Mouse (Mus musculus) inflammation-experienced regulatory T-cells, adult 16 weeks (primary cell): ENCODE measurements around the gene Gm3591. TPM values are rescaled to one million over a fixed set of nuclear protein-coding genes. Genes with fewer than 3 reads are reported as not detected.

Experiments
- polyA plus RNA-seq: library from polyadenylated mRNA; unstranded; fragments of 100-300 nt; shearing (Covaris generic); gene quantifications from one replicate; pipeline ENCODE4 v1.2.1, GENCODE M21; 2017

Gm3591 gene
- 3.2 TPM for polyA plus RNA-seq

GRCm38 (mm10) chr14:6412382-6412781, at the start of gene Gm3591:
Gm3591 (minus strand) TSS chr14:6412482.

GRCm38 (mm10) chr14:6444511-6444910, 32.2 kb upstream of the Gm3591 start, which contains the start of gene Gm3594:
Gm3594 (minus strand) TSS chr14:6444611.

GRCm38 (mm10) chr14:6390219-6390618, 22.1 kb downstream of the Gm3591 start, which contains the start of gene Gm16440:
Gm16440 (minus strand) TSS chr14:6390319.

Other genes with a start within 250 kb of the Gm3591 start
- gene Gm21560, start 193.2 kb downstream of the Gm3591 start, polyA plus RNA-seq: not detected
- gene Gm3411, start 125.2 kb downstream of the Gm3591 start, polyA plus RNA-seq: 7.2 TPM
- gene Gm21103, start 107.6 kb downstream of the Gm3591 start, polyA plus RNA-seq: not detected
- gene Gm3618, start 68.8 kb downstream of the Gm3591 start, polyA plus RNA-seq: not detected
- not detected for gene Gm16440, start 22.2 kb downstream of the Gm3591 start, polyA plus RNA-seq
- not detected for gene Gm3594, start 32.1 kb upstream of the Gm3591 start, polyA plus RNA-seq
- gene Gm8356, start 124.8 kb upstream of the Gm3591 start, polyA plus RNA-seq: 0.35 TPM
- not detected for gene Gm3629, start 178.1 kb upstream of the Gm3591 start, polyA plus RNA-seq
- gene Gm3460, start 209.9 kb upstream of the Gm3591 start, polyA plus RNA-seq: not detected